Mouse (Mus musculus) heart, postnatal 0 days (tissue): Measurements from ENCODE around the gene Brs3. TPM values are rescaled to one million over a fixed set of nuclear protein-coding genes. Genes with fewer than 3 reads are reported as not detected.

ENCODE experiments used
- ATAC-seq: fragments of 200-750 bp; cut with Nextera tagmentation; 2 replicates; pipeline ENCODE4 v1.8.0; 2017; ENCODE audit warnings: low read depth, moderate number of reproducible peaks, moderate library complexity; ENCODE audit not compliant: insufficient read depth
- DNase-seq: peaks from one replicate; pipeline ENCODE4 v3.0.0-alpha.2; 2016; ENCODE audit warnings: low spot score
- H3K27ac ChIP-seq: fragments of 300-500 bp; sonication (generic); 2 replicates; pipeline ENCODE4 v1.5.1; 2014; ENCODE audit warnings: low read depth, mild to moderate bottlenecking
- H3K27me3 ChIP-seq: fragments of 300-500 bp; sonication (generic); 2 replicates; pipeline ENCODE4 v1.6.1; 2014; ENCODE audit warnings: low read length, mixed read lengths; ENCODE audit not compliant: control insufficient read depth, insufficient read depth
- H3K36me3 ChIP-seq: fragments of 300-500 bp; sonication (generic); replicated peaks from 2 replicates; pipeline ENCODE4 v1.6.1; 2014; ENCODE audit warnings: low read length, mixed read lengths; ENCODE audit not compliant: control insufficient read depth, insufficient read depth
- H3K4me1 ChIP-seq: fragments of 300-500 bp; sonication (generic); 2 replicates; pipeline ENCODE4 v1.6.1; 2014; ENCODE audit warnings: antibody characterized with exemption; ENCODE audit not compliant: control insufficient read depth, insufficient read depth
- H3K4me2 ChIP-seq: fragments of 300-500 bp; sonication (generic); 2 replicates; pipeline ENCODE4 v1.6.1; 2014; ENCODE audit warnings: low read depth, mild to moderate bottlenecking, low read length, moderate library complexity
- H3K4me3 ChIP-seq: fragments of 300-500 bp; sonication (generic); 2 replicates; pipeline ENCODE4 v1.5.1; 2014; ENCODE audit warnings: low read depth, low read length
- H3K9ac ChIP-seq: fragments of 300-500 bp; sonication (generic); replicated peaks from 2 replicates; pipeline ENCODE4 v1.6.1; 2014; ENCODE audit warnings: low read depth, low read length, mixed read lengths
- H3K9me3 ChIP-seq: fragments of 300-500 bp; sonication (generic); replicated peaks from 2 replicates; pipeline ENCODE4 v1.6.1; 2016; ENCODE audit warnings: low read length; ENCODE audit not compliant: control insufficient read depth
- CTCF ChIP-seq: IDR thresholded peaks from 2 replicates; pipeline ENCODE4 v1.5.1; 2016; ENCODE audit warnings: antibody characterized with exemption, control low read depth, low read depth
- EP300 ChIP-seq: IDR thresholded peaks from 2 replicates; pipeline ENCODE4 v1.6.1; 2016; ENCODE audit warnings: antibody characterized with exemption, low read depth
- WGBS: fragments of 180-500 bp; shearing (Covaris S2); extraction: QIAGEN DNeasy Blood & Tissue Kit; methylation state at CpG from one replicate; pipeline ENCODE4 v1.1.7; 2014; 5-methylcytosine and 5-hydroxymethylcytosine counted together
- polyA plus RNA-seq: library from polyadenylated mRNA; unstranded; fragments of >200 nt; fragmentation: Nextera tagmentation; extraction: Ambion mirVana; gene quantifications from 2 replicates; pipeline ENCODE4 v1.2.1, GENCODE M21; 2015
- total RNA-seq: library from RNA; depleted of rRNA; stranded (reverse); fragments of >200 nt; gene quantifications from 2 replicates; pipeline ENCODE4 v1.2.3, GENCODE M21; 2014; ENCODE audit warnings: low replicate concordance; rRNA removed

The Brs3 gene
- not detected in 2 replicates for total RNA-seq
- not detected in 2 replicates for polyA plus RNA-seq

DNA sequence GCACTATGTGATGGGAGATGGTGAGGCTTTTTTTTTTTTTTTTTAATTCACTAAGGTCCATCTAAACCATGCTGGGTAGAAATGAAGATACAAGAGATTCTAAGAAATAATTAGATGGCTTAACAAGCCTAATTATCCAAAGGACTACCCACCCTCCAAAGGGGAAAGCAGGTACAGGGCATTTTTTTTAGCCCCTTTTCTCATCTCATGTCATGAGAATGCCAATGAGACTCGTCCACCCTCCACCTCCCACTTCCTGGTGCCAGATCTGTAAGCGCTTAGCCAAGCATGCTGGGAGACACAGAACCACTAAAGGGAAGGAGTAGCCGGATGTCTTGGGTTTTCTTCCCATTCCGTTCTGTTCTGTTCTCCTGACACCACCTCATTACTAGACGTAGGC, at the start of gene Brs3:
Gene Brs3 (plus strand): TSS at position 301 of the 400 bp plus-strand sequence.
- TF ChIP-seq EP300: no peak
- no peak for TF ChIP-seq CTCF
- no peaks in the 10 kb centered on the region for H3K9me3 ChIP-seq
- H3K27ac ChIP-seq: no peak within 1 kb of the TSS
- no peaks in the 10 kb centered on the region for H3K4me1 ChIP-seq
- no peak within 1 kb of the TSS for H3K9ac ChIP-seq
- no peak within 1 kb of the TSS for H3K4me3 ChIP-seq
- H3K4me2 ChIP-seq: no peak within 1 kb of the TSS
- ATAC-seq: no peak
- no peaks in the 10 kb centered on the region for H3K27me3 ChIP-seq
- H3K36me3 ChIP-seq: no peaks in the 10 kb centered on the region
- 67% methylated on average over 5 of the region's 5 CpGs for whole genome bisulfite sequencing
- no peak for DNase-seq

DNA sequence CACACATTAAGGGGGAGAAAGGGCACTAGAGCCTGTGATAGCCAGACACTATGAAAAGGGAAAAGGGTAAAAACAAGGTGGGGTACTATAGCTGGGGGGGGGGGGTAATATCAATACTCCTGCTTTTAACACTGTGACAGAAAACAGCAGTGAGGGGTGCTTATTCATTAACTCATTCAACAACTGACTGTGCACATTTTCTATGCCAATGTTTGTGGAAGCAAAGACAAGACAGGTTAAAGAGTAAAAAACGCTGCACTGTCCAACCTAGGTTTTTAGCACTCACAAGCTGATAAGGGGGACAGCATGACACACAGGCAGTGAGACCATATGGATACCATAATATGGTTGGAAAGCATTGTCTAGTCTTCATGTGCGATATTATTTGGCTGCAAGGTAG, 30.0 kb upstream of the Brs3 start:
- H3K9me3 ChIP-seq: no peaks in the 10 kb centered on the region
- ATAC-seq: no peak
- TF ChIP-seq CTCF (no peak), EP300 (no peak)
- no peak overlapping the region for H3K4me3 ChIP-seq
- H3K36me3 ChIP-seq: no peaks in the 10 kb centered on the region
- WGBS: 65% methylated on average over 2 of the region's 2 CpGs
- H3K4me2 ChIP-seq: no peak overlapping the region
- no peaks in the 10 kb centered on the region for H3K4me1 ChIP-seq
- no peak overlapping the region for H3K27ac ChIP-seq
- no peak for DNase-seq
- H3K27me3 ChIP-seq: no peaks in the 10 kb centered on the region
- H3K9ac ChIP-seq: no peak overlapping the region

DNA sequence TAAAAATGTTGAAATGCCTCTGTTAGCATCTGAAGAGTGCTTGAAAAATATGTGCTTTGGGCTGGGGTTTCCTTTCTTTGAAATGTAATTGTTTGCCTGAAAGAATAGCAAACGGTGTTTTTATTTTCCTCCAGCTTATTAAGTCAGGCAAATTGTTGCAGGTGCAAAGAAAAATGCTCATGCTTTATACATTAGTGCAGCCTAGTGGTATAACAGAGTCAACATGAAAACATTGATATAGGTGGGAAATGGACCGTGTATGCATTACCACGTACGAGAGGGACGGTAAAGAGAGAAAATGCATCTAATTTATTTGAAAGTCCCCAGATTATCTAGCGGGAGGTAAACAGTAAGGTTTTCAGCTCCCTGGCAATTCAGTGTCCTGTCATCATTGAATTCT, 995 bp downstream of the Brs3 start:
- Histone ChIP-seq H3K27me3 (no peaks in the 10 kb centered on the region), H3K4me2 (no peak overlapping the region), H3K4me1 (no peaks in the 10 kb centered on the region), H3K9ac (no peak overlapping the region), H3K9me3 (no peaks in the 10 kb centered on the region), H3K36me3 (no peaks in the 10 kb centered on the region), H3K4me3 (no peak overlapping the region), H3K27ac (no peak overlapping the region)
- DNase-seq: no peak
- ATAC-seq: no peak
- TF ChIP-seq CTCF (no peak), EP300 (no peak)
- 76% methylated on average over 6 of the region's 6 CpGs for WGBS

DNA sequence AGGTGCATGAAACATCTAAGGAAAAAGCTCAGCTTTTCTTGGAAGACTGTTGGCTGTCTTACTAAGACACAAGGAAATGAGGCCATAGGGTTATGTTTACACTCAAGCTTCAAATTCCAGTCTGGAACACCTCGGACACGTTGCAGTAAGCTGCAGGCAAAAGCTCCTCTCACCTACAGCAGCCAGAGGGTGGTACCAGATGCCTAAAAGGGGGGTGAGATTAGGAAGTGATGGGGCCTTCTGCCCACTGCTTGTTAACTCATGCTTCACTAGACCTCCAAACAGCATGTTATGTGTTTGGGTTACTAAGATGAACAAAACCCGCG, 9.9 kb downstream of the Brs3 start:
- Histone ChIP-seq H3K9ac (peak overlapping the region; percentile 62; the same call in 1 of the 2 replicates), H3K27me3 (no peaks in the 10 kb centered on the region), H3K4me3 (peak overlapping the region; percentile 70), H3K4me2 (peak overlapping the region; percentile 69), H3K4me1 (no peaks in the 10 kb centered on the region), H3K9me3 (no peaks in the 10 kb centered on the region), H3K27ac (peak overlapping the region; percentile 93), H3K36me3 (peaks cover 17% of the 10 kb centered on the region)
- DNase-seq (no peak), ATAC-seq (peak; percentile 16; the same call in 1 of the 2 replicates)
- 12% methylated on average over 4 of the region's 4 CpGs for WGBS
- TF ChIP-seq EP300: no peak
- TF ChIP-seq CTCF: no peak

DNA sequence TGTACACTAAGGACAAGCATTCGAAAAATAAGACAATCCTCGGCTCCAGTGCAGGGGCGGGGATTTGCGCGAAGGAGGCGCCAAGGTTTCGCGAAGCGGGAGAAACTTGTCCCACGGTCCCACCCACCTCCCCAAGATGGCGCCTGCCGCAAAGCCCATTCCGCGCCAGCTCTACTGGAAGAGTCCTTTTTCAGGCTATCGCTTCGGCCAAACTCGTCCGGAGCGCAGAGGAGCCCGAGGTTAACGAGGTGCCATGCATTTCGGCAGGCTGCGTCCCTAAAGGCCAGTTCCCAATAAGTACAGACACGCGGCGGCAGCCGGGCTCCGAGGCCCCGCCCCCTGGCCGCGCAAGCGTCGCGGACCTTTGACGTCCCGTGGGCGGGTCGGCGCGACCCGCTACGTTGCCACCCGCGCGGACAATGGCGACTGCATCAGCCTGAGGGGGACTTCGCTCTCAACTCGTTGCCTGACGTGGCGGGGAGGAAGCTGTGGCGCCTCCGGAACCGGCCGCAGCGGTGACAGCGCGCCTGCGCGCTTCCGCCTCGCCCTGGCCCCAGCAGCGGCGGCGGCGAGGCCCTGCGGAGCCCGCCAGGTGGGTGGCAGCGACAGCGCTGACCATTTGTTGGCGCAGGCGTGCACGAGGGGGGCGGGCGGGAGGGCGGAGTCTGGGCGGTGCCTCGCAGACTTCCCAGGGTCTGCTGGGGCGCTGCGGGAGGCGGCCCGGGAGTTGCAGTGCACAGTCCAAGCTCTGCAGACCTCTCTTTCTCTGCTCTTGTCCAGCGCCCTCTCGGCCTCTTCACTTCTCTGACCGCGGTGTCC, 10.5 kb downstream of the Brs3 start, which contains the start of gene Htatsf1:
Gene Htatsf1 (plus strand): TSS at position 410 of the 819 bp plus-strand sequence.
- peaks cover 22% of the 10 kb centered on the region for H3K36me3 ChIP-seq
- WGBS: 11% methylated on average over 76 of the region's 85 CpGs
- H3K27me3 ChIP-seq: no peaks in the 10 kb centered on the region
- peak within 1 kb of the TSS; percentile 93 for H3K27ac ChIP-seq
- peak within 1 kb of the TSS; percentile 62 for H3K9ac ChIP-seq
- peak; percentile 95 for ATAC-seq
- peak within 1 kb of the TSS; percentile 70 for H3K4me3 ChIP-seq
- TF ChIP-seq CTCF (no peak), EP300 (no peak)
- no peaks in the 10 kb centered on the region for H3K4me1 ChIP-seq
- peak within 1 kb of the TSS; percentile 69 for H3K4me2 ChIP-seq
- DNase-seq: peak; percentile 51
- no peaks in the 10 kb centered on the region for H3K9me3 ChIP-seq
